Mouse (Mus musculus): Measurements from ENCODE around the gene Rcan1. TPM values are rescaled to one million over a fixed set of nuclear protein-coding genes. Genes with fewer than 3 reads are reported as not detected.
A peak's percentile ranks its signal among the peaks of the same experiment; 100 is the strongest.

Gene Rcan1
- polyA plus RNA-seq, 1 experiment from 2014 or later = 54.7 TPM

DNA sequence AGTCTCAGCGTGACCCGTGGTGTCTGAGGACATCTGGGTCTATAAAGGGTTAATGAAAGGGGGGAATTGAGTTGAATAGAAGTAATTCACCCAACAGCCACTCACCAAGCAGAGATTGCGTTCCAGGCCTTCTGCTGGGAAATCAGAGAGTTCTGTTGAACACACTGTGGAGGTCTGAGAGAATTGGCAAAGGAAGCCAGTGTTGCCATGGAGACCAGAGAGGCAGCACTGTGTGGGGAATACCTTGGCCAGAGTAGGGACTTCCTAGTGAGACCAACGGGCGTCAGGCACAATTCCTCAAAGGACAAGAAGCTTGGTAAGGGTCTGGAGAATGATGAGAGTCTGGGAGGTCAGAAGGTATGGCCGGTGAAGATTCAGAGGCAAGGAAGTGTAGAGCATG, 88.2 kb downstream of the Rcan1 start:
- Histone ChIP-seq H3K36me3 (ENCODE audit: insufficient read depth, low read length) (no peaks in the 10 kb centered on the region), H3K27ac (ENCODE audit: low read length) (no peak overlapping the region), H3K9me3 (ENCODE audit: low read length) (no peaks in the 10 kb centered on the region), H3K4me3 (ENCODE audit: low read depth, low read length) (no peak overlapping the region), H3K4me2 (replicated peaks; ENCODE audit: low read depth, low read length) (no peak overlapping the region), H3K4me1 (ENCODE audit: insufficient read depth, low read depth, low read length) (no peaks in the 10 kb centered on the region), H3K27me3 (replicated peaks; ENCODE audit: insufficient read depth, low read length) (no peaks in the 10 kb centered on the region), H3K9ac (replicated peaks; ENCODE audit: low read depth) (no peak overlapping the region)
- 35% methylated on average over 6 of the region's 6 CpGs for WGBS
- DNase-seq (ENCODE audit: low spot score) (peak; percentile 26), ATAC-seq (peak; percentile 39; the same call in 1 of the 2 replicates)
- TF ChIP-seq CTCF (IDR thresholded peaks at IDR 0.05) (no peak), EP300 (IDR thresholded peaks at IDR 0.05) (no peak)

DNA sequence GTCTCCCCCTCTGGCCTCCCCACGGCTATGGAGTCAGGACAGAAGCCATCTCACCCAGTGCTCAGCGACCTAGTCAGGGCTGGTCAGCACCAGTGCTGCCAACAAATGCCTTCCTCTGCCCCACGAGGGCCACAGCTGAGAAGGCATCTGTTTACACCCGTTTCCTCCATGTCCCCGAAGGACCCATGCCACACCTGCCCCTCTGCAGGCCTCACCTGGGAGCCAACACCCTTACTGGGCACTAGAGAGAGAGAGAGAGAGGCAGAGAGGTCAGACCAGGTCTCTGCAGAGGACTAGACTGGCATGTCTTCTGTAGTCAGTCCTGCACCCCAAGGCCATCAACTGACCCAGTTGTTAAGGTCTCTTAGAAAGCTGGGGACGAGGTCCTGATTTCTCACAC, 89.6 kb downstream of the Rcan1 start:
- Histone ChIP-seq H3K4me2 (replicated peaks; ENCODE audit: low read depth, low read length) (no peak overlapping the region), H3K4me1 (ENCODE audit: insufficient read depth, low read depth, low read length) (no peaks in the 10 kb centered on the region), H3K9ac (replicated peaks; ENCODE audit: low read depth) (no peak overlapping the region), H3K27ac (ENCODE audit: low read length) (no peak overlapping the region), H3K36me3 (ENCODE audit: insufficient read depth, low read length) (no peaks in the 10 kb centered on the region), H3K9me3 (ENCODE audit: low read length) (no peaks in the 10 kb centered on the region), H3K4me3 (ENCODE audit: low read depth, low read length) (no peak overlapping the region), H3K27me3 (replicated peaks; ENCODE audit: insufficient read depth, low read length) (no peaks in the 10 kb centered on the region)
- no peak for TF ChIP-seq CTCF (IDR thresholded peaks at IDR 0.05)
- TF ChIP-seq EP300 (IDR thresholded peaks at IDR 0.05) = no peak
- WGBS = 62% methylated on average over 6 of the region's 6 CpGs
- no peak for ATAC-seq
- no peak for DNase-seq (ENCODE audit: low spot score)

GRCm38 (mm10) chr16:92376976-92377375, 93.7 kb downstream of the Rcan1 start:
- Histone ChIP-seq H3K9ac (replicated peaks; ENCODE audit: low read depth) (no peak overlapping the region), H3K9me3 (ENCODE audit: low read length) (no peaks in the 10 kb centered on the region), H3K4me2 (replicated peaks; ENCODE audit: low read depth, low read length) (no peak overlapping the region), H3K4me1 (ENCODE audit: insufficient read depth, low read depth, low read length) (no peaks in the 10 kb centered on the region), H3K27me3 (replicated peaks; ENCODE audit: insufficient read depth, low read length) (no peaks in the 10 kb centered on the region), H3K4me3 (ENCODE audit: low read depth, low read length) (no peak overlapping the region), H3K36me3 (ENCODE audit: insufficient read depth, low read length) (no peaks in the 10 kb centered on the region), H3K27ac (ENCODE audit: low read length) (no peak overlapping the region)
- no peak for ATAC-seq
- no peak for DNase-seq (ENCODE audit: low spot score)
- 76% methylated on average over 6 of the region's 6 CpGs for WGBS
- no peak for TF ChIP-seq CTCF (IDR thresholded peaks at IDR 0.05)
- no peak for TF ChIP-seq EP300 (IDR thresholded peaks at IDR 0.05)

DNA sequence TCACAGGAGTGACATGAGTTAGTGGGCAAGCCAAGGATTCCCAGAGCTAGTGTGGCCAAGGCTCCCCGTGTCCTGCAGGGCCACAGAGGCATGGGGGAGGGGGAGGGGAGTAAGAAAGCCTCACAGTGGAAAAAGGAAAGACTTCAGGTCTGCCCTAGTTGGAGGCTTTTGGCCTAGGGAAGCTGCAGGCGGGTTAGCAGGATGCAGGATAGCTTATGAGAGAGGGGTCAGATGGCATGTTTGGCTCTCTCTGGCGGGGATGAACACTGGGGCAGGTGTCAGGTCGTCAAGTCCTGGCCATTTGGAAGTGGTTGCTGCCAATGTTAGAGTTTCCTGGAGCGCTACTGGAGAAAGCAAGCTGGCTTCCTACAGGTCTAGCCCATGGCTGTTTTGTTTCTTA, 99.0 kb downstream of the Rcan1 start:
- H3K4me1 ChIP-seq (ENCODE audit: insufficient read depth, low read depth, low read length) = no peaks in the 10 kb centered on the region

GRCm38 (mm10) chr16:92369260-92369659, 101.4 kb downstream of the Rcan1 start:
- no peaks in the 10 kb centered on the region for H3K9me3 ChIP-seq (ENCODE audit: low read length)
- H3K27me3 ChIP-seq (replicated peaks; ENCODE audit: insufficient read depth, low read length) = no peaks in the 10 kb centered on the region
- ATAC-seq (peak; percentile 70), DNase-seq (ENCODE audit: low spot score) (peak; percentile 83)
- no peak overlapping the region for H3K4me3 ChIP-seq (ENCODE audit: low read depth, low read length)
- no peak overlapping the region for H3K27ac ChIP-seq (ENCODE audit: low read length)
- no peaks in the 10 kb centered on the region for H3K4me1 ChIP-seq (ENCODE audit: insufficient read depth, low read depth, low read length)
- TF ChIP-seq EP300 (IDR thresholded peaks at IDR 0.05) = no peak
- no peak for TF ChIP-seq CTCF (IDR thresholded peaks at IDR 0.05)
- no peak overlapping the region for H3K4me2 ChIP-seq (replicated peaks; ENCODE audit: low read depth, low read length)
- H3K36me3 ChIP-seq (ENCODE audit: insufficient read depth, low read length) = no peaks in the 10 kb centered on the region
- WGBS = 31% methylated on average over 2 of the region's 2 CpGs
- H3K9ac ChIP-seq (replicated peaks; ENCODE audit: low read depth) = no peak overlapping the region

More for the DNA sequence above, 99.0 kb downstream of the Rcan1 start:
- H3K4me2 ChIP-seq (replicated peaks; ENCODE audit: low read depth, low read length) = no peak overlapping the region
- H3K9ac ChIP-seq (replicated peaks; ENCODE audit: low read depth) = no peak overlapping the region
- H3K27ac ChIP-seq (ENCODE audit: low read length) = no peak overlapping the region
- TF ChIP-seq EP300 (IDR thresholded peaks at IDR 0.05) (no peak), CTCF (IDR thresholded peaks at IDR 0.05) (no peak)
- no peaks in the 10 kb centered on the region for H3K27me3 ChIP-seq (replicated peaks; ENCODE audit: insufficient read depth, low read length)
- ATAC-seq = no peak
- H3K9me3 ChIP-seq (ENCODE audit: low read length) = no peaks in the 10 kb centered on the region
- WGBS = 31% methylated on average over 5 of the region's 5 CpGs
- H3K36me3 ChIP-seq (ENCODE audit: insufficient read depth, low read length) = no peaks in the 10 kb centered on the region
- DNase-seq (ENCODE audit: low spot score) = no peak
- no peak overlapping the region for H3K4me3 ChIP-seq (ENCODE audit: low read depth, low read length)

- ATAC-seq = no peak
- 46% methylated on average over 7 of the region's 7 CpGs for WGBS
- no peak overlapping the region for H3K4me2 ChIP-seq (replicated peaks; ENCODE audit: low read depth, low read length)
- H3K27ac ChIP-seq (ENCODE audit: low read length) = no peak overlapping the region
- H3K4me1 ChIP-seq (ENCODE audit: insufficient read depth, low read depth, low read length) = no peaks in the 10 kb centered on the region
- no peaks in the 10 kb centered on the region for H3K27me3 ChIP-seq (replicated peaks; ENCODE audit: insufficient read depth, low read length)
- no peak overlapping the region for H3K9ac ChIP-seq (replicated peaks; ENCODE audit: low read depth)
- no peaks in the 10 kb centered on the region for H3K9me3 ChIP-seq (ENCODE audit: low read length)
- H3K4me3 ChIP-seq (ENCODE audit: low read depth, low read length) = no peak overlapping the region
- no peak for TF ChIP-seq EP300 (IDR thresholded peaks at IDR 0.05)
- TF ChIP-seq CTCF (IDR thresholded peaks at IDR 0.05) = no peak
- no peaks in the 10 kb centered on the region for H3K36me3 ChIP-seq (ENCODE audit: insufficient read depth, low read length)
- DNase-seq (ENCODE audit: low spot score) = no peak
These were observed 105.2 kb downstream of the Rcan1 start for GRCm38 (mm10) chr16:92365477-92365876.

DNA sequence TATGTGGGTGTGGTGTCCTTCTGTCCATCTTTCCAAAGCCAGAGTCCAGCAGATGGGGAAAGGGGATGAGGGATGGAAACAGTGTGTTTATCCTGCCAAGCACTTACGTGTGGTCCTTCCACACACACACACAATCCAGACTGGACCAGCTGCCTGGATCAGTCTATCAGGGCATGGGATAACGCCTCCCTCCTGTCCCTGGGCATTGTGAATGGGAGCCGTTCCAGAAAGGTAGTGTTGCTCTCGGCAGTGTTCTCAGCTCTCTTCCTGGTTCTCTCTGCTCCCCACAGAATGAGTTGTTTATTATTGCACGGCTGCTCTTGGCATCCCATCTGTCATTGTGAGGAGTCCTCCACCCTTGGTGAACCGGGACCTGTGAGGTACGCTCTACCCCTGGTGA, 110.0 kb downstream of the Rcan1 start:
- ATAC-seq = no peak
- H3K4me2 ChIP-seq (replicated peaks; ENCODE audit: low read depth, low read length) = no peak overlapping the region
- no peak overlapping the region for H3K27ac ChIP-seq (ENCODE audit: low read length)
- no peaks in the 10 kb centered on the region for H3K36me3 ChIP-seq (ENCODE audit: insufficient read depth, low read length)
- TF ChIP-seq EP300 (IDR thresholded peaks at IDR 0.05) (no peak), CTCF (IDR thresholded peaks at IDR 0.05) (no peak)
- no peak overlapping the region for H3K9ac ChIP-seq (replicated peaks; ENCODE audit: low read depth)
- WGBS = 53% methylated on average over 7 of the region's 7 CpGs
- H3K27me3 ChIP-seq (replicated peaks; ENCODE audit: insufficient read depth, low read length) = no peaks in the 10 kb centered on the region
- no peak for DNase-seq (ENCODE audit: low spot score)
- H3K9me3 ChIP-seq (ENCODE audit: low read length) = no peaks in the 10 kb centered on the region
- H3K4me1 ChIP-seq (ENCODE audit: insufficient read depth, low read depth, low read length) = no peaks in the 10 kb centered on the region
- H3K4me3 ChIP-seq (ENCODE audit: low read depth, low read length) = no peak overlapping the region
